Mouse (Mus musculus): ENCODE results near the gene Kdm8. TPM values are rescaled to one million over a fixed set of nuclear protein-coding genes. Genes with fewer than 3 reads are reported as not detected.

Gene Kdm8
- total RNA-seq, 2 experiments from 2014 or later: 3.1 to 6.1 TPM

GRCm38 (mm10) chr7:125503374-125504092 lies 59.1 kb downstream of the Kdm8 start:
- DNase-seq: no peak

DNA sequence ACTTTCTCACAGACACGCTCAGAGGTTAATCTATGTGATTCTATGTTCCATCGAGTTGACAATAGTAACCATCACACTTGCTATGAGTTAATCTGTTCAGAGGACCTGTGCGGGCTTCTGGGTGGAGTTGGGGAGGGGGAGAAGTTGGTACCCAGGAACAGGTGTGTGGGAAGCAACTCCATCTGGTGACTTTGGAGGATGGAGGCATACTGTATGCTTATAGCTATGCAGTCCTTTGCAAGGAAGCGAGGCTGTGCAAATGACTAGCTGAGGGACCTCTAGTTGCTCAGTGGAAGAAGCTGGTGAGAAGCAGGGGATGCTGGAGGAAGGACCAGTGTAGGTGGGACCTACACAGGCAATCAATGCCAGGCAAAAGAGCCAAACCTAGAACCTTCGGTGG lies 60.1 kb downstream of the Kdm8 start:
- no peak for DNase-seq

DNA sequence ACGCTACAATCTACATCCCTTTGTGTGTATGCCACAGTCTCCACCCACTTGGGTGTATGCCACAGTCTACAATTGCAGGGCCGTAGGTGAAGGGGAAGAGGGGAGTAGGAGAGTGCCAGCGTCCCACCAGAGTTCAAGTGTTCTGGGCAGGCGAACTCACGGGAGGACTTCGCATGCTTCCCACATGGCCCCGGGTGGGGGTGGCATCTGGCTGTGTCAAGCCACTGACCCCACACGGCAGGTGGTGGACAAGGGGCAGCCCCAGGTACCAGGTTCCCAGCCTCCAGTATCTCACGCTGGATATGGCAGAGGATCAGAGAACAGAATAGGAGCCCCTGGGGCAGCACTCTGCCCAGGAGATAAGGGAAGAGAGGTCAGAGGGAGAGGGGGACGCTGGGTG lies 61.1 kb downstream of the Kdm8 start:
- no peak for DNase-seq

DNA sequence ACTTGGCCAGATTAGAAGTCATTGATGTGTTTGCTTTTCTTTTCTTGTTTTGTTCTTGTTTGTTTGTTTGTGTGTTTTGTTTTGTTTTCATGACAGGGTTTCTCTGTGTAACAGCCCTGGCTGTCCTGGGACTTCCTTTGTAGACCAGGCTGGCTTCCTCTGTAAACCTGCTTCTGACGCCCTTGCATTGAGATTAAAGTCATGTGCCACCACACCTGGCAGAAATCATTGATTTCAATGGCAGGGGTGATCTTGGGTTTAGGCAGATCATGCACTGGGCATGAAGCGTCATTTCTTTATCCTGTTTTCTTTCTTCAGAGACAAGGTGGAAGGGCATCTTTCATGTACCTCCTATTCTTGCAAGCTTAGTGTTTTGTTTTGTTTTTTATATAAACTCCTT lies 62.8 kb downstream of the Kdm8 start:
- DNase-seq: no peak

DNA sequence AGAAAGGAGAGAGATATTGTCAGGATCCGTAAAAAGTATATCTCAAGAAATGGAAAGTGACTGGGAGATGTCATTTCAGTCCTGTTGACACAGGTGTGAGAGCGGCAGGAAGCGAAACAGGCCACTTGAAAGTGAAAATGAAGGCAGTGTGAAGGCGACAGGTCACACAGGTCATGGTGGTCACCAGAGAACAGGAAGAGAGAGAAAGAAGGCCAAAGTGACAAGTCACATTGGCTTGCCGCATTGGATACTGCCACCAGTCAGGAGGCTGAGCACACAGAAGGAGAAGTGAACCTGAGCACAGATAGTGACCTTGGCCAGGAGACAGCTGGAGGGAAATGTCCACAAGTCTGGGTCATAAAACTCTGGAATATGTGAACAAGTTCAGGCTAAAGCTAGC lies 67.0 kb downstream of the Kdm8 start:
- DNase-seq: no peak

DNA sequence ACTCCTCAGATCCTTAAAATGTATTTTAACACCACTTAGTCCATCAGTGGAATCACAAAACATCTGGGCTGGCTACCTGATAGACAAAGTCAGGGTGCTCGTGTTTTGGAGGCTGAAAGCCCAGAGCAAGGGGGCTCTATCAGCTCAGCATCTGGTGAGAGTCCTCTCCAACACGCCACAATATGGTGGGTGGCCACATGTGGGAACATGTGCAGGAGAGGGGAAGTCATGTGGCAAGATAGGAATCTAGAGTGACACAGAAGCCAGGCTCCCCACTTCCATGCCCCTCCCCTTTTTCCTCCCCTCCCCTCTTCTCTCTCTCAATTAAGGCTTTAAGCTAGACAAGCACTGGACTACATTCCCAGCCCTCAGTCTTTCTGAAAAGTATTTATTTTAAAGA lies 67.4 kb downstream of the Kdm8 start:
- DNase-seq: no peak

Other genes starting within 250 kb of the Kdm8 start
- 10 to 100 TPM; 35.6 to 59.0 TPM for gene Nsmce1, start 46.9 kb downstream of the Kdm8 start, total RNA-seq (2021)
- gene Il4ra, start 107.4 kb downstream of the Kdm8 start, total RNA-seq (2021): 100 to 1,000 TPM in 1 of 2 experiments, 10 to 100 TPM in 1; 46.6 to 119 TPM
- under 1 TPM; 0.43 to 0.56 TPM for gene Il21r, start 158.8 kb downstream of the Kdm8 start, total RNA-seq (2021)